Mouse (Mus musculus): ENCODE measurements at regions not wholly inside any gene's neighbourhood (a gene's known extent, or its start where the extent isn't known, plus 50 kb on each side); places are given as distances from the start of the nearest gene placed in this dataset.

DNA sequence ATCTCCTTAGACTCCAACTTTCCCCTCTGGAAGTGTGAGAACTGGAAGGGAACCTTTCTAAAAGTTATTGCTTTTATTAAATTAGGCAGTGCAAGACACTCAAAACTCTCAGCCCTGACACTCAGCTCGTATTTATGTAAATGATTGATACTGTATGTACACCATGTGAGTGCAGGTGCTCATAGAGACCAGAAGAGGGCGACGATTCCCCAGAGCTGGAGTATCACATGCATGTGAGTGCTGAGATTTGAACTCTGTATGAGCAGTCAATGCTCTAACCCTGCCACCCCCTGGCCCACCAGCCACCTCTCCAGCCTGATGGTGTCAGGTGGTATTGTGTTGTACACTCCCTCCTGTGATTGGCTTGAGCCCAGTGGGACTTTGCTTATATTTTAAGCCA is 407.8 kb downstream of the Tmem132b start:
- Histone ChIP-seq H3K4me2 (replicated peaks) (no peak overlapping the region), H3K36me3 (no peaks in the 10 kb centered on the region), H3K4me3 (no peak overlapping the region), H3K9me3 (peaks cover 22% of the 10 kb centered on the region; the same call in 1 of the 2 replicates), H3K27me3 (no peaks in the 10 kb centered on the region), H3K27ac (no peak overlapping the region), H3K4me1 (no peaks in the 10 kb centered on the region), H3K9ac (no peak overlapping the region)
- no peak for ATAC-seq (ENCODE audit: low FRiP score, low read depth)
- 89% methylated on average over 3 of the region's 3 CpGs for WGBS

DNA sequence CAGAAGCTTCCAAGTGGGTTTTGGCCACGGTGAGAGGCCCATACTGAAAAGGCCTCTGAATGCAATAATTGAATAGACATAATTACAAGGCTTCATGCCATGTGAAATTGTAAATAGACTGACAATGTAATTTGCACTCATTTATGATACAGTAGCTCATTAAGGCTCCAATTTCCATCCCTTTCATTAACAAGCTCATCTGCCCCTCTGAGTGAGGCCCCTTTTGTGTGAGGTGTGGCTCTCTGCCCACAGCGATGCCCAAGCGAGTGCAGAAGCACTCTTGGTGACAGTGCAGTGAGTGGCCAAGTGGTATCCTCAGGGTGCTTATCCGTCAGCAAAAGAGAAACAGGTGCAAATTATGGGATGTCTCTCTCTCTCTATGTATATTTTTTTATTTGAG is 415.2 kb downstream of the Tmem132b start:
- no peak overlapping the region for H3K4me2 ChIP-seq (replicated peaks)
- ATAC-seq (ENCODE audit: low FRiP score, low read depth), result no peak
- no peaks in the 10 kb centered on the region for H3K27me3 ChIP-seq
- 90% methylated on average over 4 of the region's 4 CpGs for WGBS
- no peak overlapping the region for H3K27ac ChIP-seq
- no peak overlapping the region for H3K4me3 ChIP-seq
- no peaks in the 10 kb centered on the region for H3K4me1 ChIP-seq
- H3K9ac ChIP-seq, result no peak overlapping the region
- no peaks in the 10 kb centered on the region for H3K36me3 ChIP-seq
- peaks cover 4% of the 10 kb centered on the region; the same call in 1 of the 2 replicates for H3K9me3 ChIP-seq

- 70% methylated on average over 6 of the region's 6 CpGs for WGBS
Observed at GRCm38 (mm10) chr5:125951641-125952040, 420.1 kb downstream of the Tmem132b start.

GRCm38 (mm10) chr5:125964039-125964438 is 432.5 kb downstream of the Tmem132b start:
- H3K27me3 ChIP-seq, result no peaks in the 10 kb centered on the region
- H3K9me3 ChIP-seq, result no peaks in the 10 kb centered on the region
- 69% methylated on average over 8 of the region's 8 CpGs for WGBS
- no peak for ATAC-seq (ENCODE audit: low FRiP score, low read depth)
- no peak overlapping the region for H3K27ac ChIP-seq
- H3K4me1 ChIP-seq, result no peaks in the 10 kb centered on the region
- H3K9ac ChIP-seq, result no peak overlapping the region
- H3K4me3 ChIP-seq, result no peak overlapping the region
- no peak overlapping the region for H3K4me2 ChIP-seq (replicated peaks)
- H3K36me3 ChIP-seq, result no peaks in the 10 kb centered on the region

More at GRCm38 (mm10) chr5:125951641-125952040, 420.1 kb downstream of the Tmem132b start:
- no peaks in the 10 kb centered on the region for H3K27me3 ChIP-seq
- no peaks in the 10 kb centered on the region; the same call in 1 of the 2 replicates for H3K9me3 ChIP-seq
- H3K36me3 ChIP-seq, result no peaks in the 10 kb centered on the region
- H3K27ac ChIP-seq, result no peak overlapping the region
- H3K4me2 ChIP-seq (replicated peaks), result no peak overlapping the region
- no peak overlapping the region for H3K4me3 ChIP-seq
- no peaks in the 10 kb centered on the region for H3K4me1 ChIP-seq
- ATAC-seq (ENCODE audit: low FRiP score, low read depth), result no peak
- H3K9ac ChIP-seq, result no peak overlapping the region

DNA sequence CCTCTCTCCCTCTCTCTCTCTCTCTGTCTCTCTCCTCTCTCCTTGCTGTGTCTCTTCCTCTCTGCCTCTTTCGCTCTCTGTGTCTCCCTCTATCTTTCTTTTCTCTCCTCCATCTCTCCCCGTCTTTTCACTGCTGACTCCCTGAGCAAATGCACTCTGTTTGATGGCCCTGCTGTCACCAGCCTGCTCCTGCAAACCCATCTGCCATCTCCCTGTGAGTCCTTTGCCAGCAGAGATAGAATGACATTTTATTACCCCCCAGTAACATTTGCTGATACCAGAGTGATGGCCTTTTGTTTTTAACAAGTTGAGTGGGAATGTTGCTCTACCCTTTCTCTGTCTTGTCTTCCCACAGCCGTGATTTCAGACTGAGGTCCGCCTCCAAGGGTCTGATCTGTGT is 436.6 kb downstream of the Tmem132b start:
- Histone ChIP-seq H3K9ac (no peak overlapping the region), H3K4me2 (replicated peaks) (no peak overlapping the region), H3K9me3 (no peaks in the 10 kb centered on the region; the same call in 1 of the 2 replicates), H3K4me3 (no peak overlapping the region), H3K4me1 (no peaks in the 10 kb centered on the region), H3K36me3 (no peaks in the 10 kb centered on the region), H3K27ac (no peak overlapping the region), H3K27me3 (no peaks in the 10 kb centered on the region)
- WGBS, result 55% methylated on average over 4 of the region's 4 CpGs
- no peak for ATAC-seq (ENCODE audit: low FRiP score, low read depth)

DNA sequence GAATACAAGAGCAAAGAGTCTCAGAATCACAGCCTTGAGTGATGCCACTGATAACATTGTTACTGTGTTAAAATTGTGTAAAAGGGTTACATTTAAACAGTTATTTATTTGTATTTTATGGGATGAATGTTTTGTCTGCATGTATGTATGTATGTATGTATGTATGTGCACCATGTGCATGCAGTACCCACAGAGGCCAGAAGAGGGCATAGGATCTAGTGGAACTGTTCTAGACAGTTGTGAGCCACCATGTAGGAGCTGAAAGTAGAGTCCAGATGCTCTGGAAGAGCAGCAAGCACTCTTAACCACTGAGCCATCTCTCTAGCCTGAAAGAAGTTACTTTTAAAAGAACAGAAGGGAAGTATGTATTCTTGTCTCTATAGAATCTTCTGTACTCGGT is 442.5 kb downstream of the Tmem132b start:
- H3K4me2 ChIP-seq (replicated peaks), result no peak overlapping the region
- no peak overlapping the region for H3K9ac ChIP-seq
- no peaks in the 10 kb centered on the region for H3K4me1 ChIP-seq
- H3K9me3 ChIP-seq, result peaks cover 26% of the 10 kb centered on the region; the same call in 1 of the 2 replicates
- H3K4me3 ChIP-seq, result no peak overlapping the region
- no peak overlapping the region for H3K27ac ChIP-seq
- WGBS, result 62% methylated on average over 1 of the region's 1 CpGs
- no peaks in the 10 kb centered on the region for H3K27me3 ChIP-seq
- no peak for ATAC-seq (ENCODE audit: low FRiP score, low read depth)
- H3K36me3 ChIP-seq, result no peaks in the 10 kb centered on the region

DNA sequence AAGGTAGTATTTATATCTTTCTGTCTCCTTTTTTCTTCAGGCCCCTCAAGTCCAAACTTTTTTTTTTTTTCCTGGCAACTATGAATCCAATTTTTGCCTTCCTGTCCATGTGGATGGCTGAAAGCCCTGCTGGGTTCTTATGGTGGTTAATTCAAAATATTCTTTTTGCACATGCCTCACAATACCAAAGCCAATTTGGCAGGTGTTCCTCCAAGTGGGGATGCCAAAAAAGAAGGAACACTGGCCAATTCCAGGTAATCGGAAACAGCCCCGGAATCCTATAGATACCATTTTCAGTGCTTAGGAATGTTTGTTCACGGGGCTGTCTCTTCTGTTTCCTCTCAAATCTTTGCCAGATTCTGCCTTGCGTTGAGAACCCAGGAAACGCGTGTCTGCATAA is 448.2 kb downstream of the Tmem132b start:
- H3K4me3 ChIP-seq, result no peak overlapping the region
- no peaks in the 10 kb centered on the region for H3K4me1 ChIP-seq
- H3K4me2 ChIP-seq (replicated peaks), result no peak overlapping the region
- 80% methylated on average over 6 of the region's 6 CpGs for WGBS
- H3K9ac ChIP-seq, result no peak overlapping the region
- H3K27ac ChIP-seq, result no peak overlapping the region
- H3K27me3 ChIP-seq, result no peaks in the 10 kb centered on the region
- peaks cover 11% of the 10 kb centered on the region; the same call in 1 of the 2 replicates for H3K9me3 ChIP-seq
- ATAC-seq (ENCODE audit: low FRiP score, low read depth), result no peak
- no peaks in the 10 kb centered on the region for H3K36me3 ChIP-seq

- Histone ChIP-seq H3K27me3 (no peaks in the 10 kb centered on the region), H3K4me3 (no peak overlapping the region), H3K27ac (no peak overlapping the region), H3K4me2 (replicated peaks) (no peak overlapping the region), H3K9ac (no peak overlapping the region), H3K36me3 (no peaks in the 10 kb centered on the region), H3K4me1 (no peaks in the 10 kb centered on the region), H3K9me3 (no peaks in the 10 kb centered on the region)
- ATAC-seq (ENCODE audit: low FRiP score, low read depth), result no peak
Observed at GRCm38 (mm10) chr5:125985356-125985755, 453.8 kb downstream of the Tmem132b start.

DNA sequence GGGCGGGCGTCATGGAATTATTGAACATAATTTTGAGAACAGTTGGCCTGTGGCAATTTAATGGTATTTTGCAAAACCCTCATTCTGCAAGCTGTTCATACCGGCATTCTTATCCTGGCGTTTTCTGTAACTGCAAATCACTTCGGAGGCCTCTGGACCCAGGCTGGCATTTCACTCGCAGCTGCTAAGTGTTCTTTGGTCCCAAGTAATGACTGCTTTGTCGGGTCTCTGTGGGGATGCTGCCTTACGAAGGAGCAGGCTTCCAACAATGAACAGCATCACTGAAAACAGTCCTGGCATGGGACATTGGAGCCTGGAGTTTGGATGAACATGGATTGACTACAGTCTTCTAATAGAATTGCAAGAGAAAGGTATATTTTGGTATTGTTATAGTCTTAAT is 465.6 kb downstream of the Tmem132b start:
- WGBS, result 56% methylated on average over 8 of the region's 8 CpGs
- no peak overlapping the region for H3K4me2 ChIP-seq (replicated peaks)
- no peaks in the 10 kb centered on the region for H3K4me1 ChIP-seq
- H3K27ac ChIP-seq, result no peak overlapping the region
- ATAC-seq (ENCODE audit: low FRiP score, low read depth), result no peak
- H3K36me3 ChIP-seq, result no peaks in the 10 kb centered on the region
- no peak overlapping the region for H3K4me3 ChIP-seq
- no peak overlapping the region for H3K9ac ChIP-seq
- peaks cover 12% of the 10 kb centered on the region; the same call in 1 of the 2 replicates for H3K9me3 ChIP-seq
- no peaks in the 10 kb centered on the region for H3K27me3 ChIP-seq

- H3K9me3 ChIP-seq, result no peaks in the 10 kb centered on the region
- no peaks in the 10 kb centered on the region for H3K4me1 ChIP-seq
- H3K9ac ChIP-seq, result no peak overlapping the region
- no peak for ATAC-seq (ENCODE audit: low FRiP score, low read depth)
- H3K27me3 ChIP-seq, result no peaks in the 10 kb centered on the region
- H3K36me3 ChIP-seq, result no peaks in the 10 kb centered on the region
- no peak overlapping the region for H3K4me2 ChIP-seq (replicated peaks)
- 73% methylated on average over 4 of the region's 4 CpGs for WGBS
- H3K4me3 ChIP-seq, result no peak overlapping the region
- H3K27ac ChIP-seq, result no peak overlapping the region
Observed at GRCm38 (mm10) chr5:126007871-126008270, 476.3 kb downstream of the Tmem132b start.

DNA sequence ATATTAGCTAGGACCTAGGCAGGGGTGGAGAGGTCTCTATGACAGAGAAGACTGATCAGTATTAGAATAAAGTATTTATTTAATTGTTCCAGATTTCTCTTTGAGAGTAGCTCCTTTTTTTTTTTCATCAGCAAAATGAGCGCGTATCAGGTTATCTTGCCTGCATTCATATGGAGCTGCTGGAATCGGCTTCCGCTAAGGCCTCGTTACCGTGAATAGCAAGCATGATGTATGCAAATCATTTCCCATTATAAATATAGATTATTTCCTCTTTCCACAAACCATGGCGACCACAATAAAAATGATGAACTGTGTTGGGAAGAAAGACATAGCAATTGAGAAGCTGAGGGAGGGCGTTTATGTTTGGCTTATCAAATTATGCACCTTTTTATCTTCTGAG is 476.7 kb downstream of the Tmem132b start:
- Histone ChIP-seq H3K9me3 (no peaks in the 10 kb centered on the region), H3K27me3 (no peaks in the 10 kb centered on the region), H3K9ac (no peak overlapping the region), H3K4me1 (no peaks in the 10 kb centered on the region), H3K4me3 (no peak overlapping the region), H3K36me3 (no peaks in the 10 kb centered on the region), H3K4me2 (replicated peaks) (no peak overlapping the region), H3K27ac (no peak overlapping the region)
- 92% methylated on average over 8 of the region's 8 CpGs for WGBS
- no peak for ATAC-seq (ENCODE audit: low FRiP score, low read depth)

DNA sequence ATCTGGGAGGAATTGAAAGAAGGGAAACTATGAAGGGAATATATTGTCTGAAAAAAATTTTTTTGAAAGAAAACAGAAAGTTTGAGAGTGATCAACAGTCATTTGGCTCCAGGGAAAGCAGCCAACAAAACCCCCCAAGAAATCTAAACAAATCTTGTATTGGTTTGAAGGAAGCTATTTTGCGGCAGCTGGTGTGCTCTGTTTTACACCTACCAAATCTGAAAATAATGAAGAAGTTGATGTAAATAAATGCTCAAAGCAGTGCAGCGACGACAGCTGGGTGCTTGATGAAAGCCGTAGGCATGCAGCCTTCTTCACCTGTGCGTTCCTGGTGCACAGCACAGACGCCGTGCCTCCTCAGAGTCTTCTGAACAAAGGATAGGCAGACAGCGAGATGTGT is 488.2 kb downstream of the Tmem132b start:
- H3K27ac ChIP-seq, result no peak overlapping the region
- no peak overlapping the region for H3K4me3 ChIP-seq
- 88% methylated on average over 8 of the region's 8 CpGs for WGBS
- no peak overlapping the region for H3K9ac ChIP-seq
- H3K4me2 ChIP-seq (replicated peaks), result no peak overlapping the region
- H3K27me3 ChIP-seq, result no peaks in the 10 kb centered on the region
- H3K4me1 ChIP-seq, result no peaks in the 10 kb centered on the region
- H3K9me3 ChIP-seq, result peaks cover 5% of the 10 kb centered on the region; the same call in 1 of the 2 replicates
- ATAC-seq (ENCODE audit: low FRiP score, low read depth), result no peak
- H3K36me3 ChIP-seq, result no peaks in the 10 kb centered on the region

DNA sequence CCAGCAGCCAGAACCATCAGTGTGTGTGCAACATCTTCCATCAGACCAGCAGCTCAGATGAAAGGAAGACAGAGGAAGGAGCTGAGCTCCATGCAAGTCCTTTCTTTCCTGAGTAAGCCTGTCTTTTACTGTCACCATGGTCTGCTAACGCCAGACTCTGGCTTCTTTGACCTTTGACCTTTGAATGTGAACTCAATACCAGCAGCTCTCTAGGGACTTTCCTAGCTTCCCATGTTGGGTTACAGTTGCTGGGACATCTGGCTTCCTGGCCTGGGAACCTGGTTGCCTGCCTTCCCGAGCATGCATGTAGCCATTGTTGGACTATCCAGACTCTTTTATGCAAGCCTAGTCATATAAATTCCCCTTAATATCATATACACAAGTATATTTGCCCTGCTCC is 492.3 kb downstream of the Tmem132b start:
- Histone ChIP-seq H3K4me1 (no peaks in the 10 kb centered on the region), H3K9me3 (no peaks in the 10 kb centered on the region), H3K27ac (no peak overlapping the region), H3K9ac (no peak overlapping the region), H3K4me2 (replicated peaks) (no peak overlapping the region), H3K36me3 (no peaks in the 10 kb centered on the region), H3K27me3 (no peaks in the 10 kb centered on the region), H3K4me3 (no peak overlapping the region)
- ATAC-seq (ENCODE audit: low FRiP score, low read depth), result no peak
- 36% methylated on average over 2 of the region's 2 CpGs for WGBS

Measured in limb, embryonic 13.5 days (tissue).